Mouse (Mus musculus) spleen, adult 2 months (tissue): ENCODE results near the gene Dvl2. TPM values are rescaled to one million over a fixed set of nuclear protein-coding genes. Genes with fewer than 3 reads are reported as not detected.

Source experiments
- DNase-seq, 2 experiments: peaks; one replicate each; pipeline versions ENCODE4 v3.0.0 to v3.0.0-alpha.2; 2012 to 2021; ENCODE audit warnings: low spot score in 2 of 2, low read depth in 1 of 2
- H3K27ac ChIP-seq: fragments of 200-500 bp; 2 replicates; pipeline ENCODE4 v1.5.1; 2012; ENCODE audit warnings: low read length, inconsistent platforms; ENCODE audit not compliant: insufficient read depth
- H3K27me3 ChIP-seq: fragments of 200-500 bp; 2 replicates; pipeline ENCODE4 v1.6.1; 2012; ENCODE audit warnings: mild to moderate bottlenecking, moderate library complexity, low read length, inconsistent platforms; ENCODE audit not compliant: control insufficient read depth, insufficient read depth
- H3K36me3 ChIP-seq: fragments of 200-500 bp; 2 replicates; pipeline ENCODE4 v1.6.1; 2012; ENCODE audit warnings: mild to moderate bottlenecking, low read length, inconsistent platforms; ENCODE audit not compliant: control insufficient read depth, insufficient read depth
- H3K4me1 ChIP-seq: fragments of 200-500 bp; 2 replicates; pipeline ENCODE4 v1.6.1; 2011; ENCODE audit warnings: inconsistent platforms; ENCODE audit not compliant: control insufficient read depth, insufficient read depth, insufficient read length
- H3K4me3 ChIP-seq: fragments of 200-500 bp; 2 replicates; pipeline ENCODE4 v1.5.1; 2011; ENCODE audit warnings: mild to moderate bottlenecking, inconsistent platforms; ENCODE audit not compliant: insufficient read depth, insufficient read length; ENCODE audit errors: extremely low read depth
- CTCF ChIP-seq: fragments of 200-500 bp; IDR thresholded peaks from 2 replicates; pipeline ENCODE4 v1.5.1; 2011; ENCODE audit warnings: mild to moderate bottlenecking, inconsistent platforms; ENCODE audit not compliant: insufficient read depth, insufficient read length, insufficient replicate concordance; ENCODE audit errors: extremely low read depth
- POLR2A ChIP-seq: fragments of 200-500 bp; IDR thresholded peaks from 2 replicates; pipeline ENCODE4 v1.6.1; 2011; ENCODE audit warnings: low read depth, low read length, inconsistent platforms
- WGBS: fragments of 180-500 bp; shearing (Covaris S2); methylation state at CpG from one replicate; pipeline ENCODE4 v1.1.7; 2018; 5-methylcytosine and 5-hydroxymethylcytosine counted together
- polyA plus RNA-seq: library from polyadenylated mRNA; depleted of rRNA; stranded (reverse); fragments of >200 nt; gene quantifications from 2 replicates; pipeline ENCODE4 v1.2.3, GENCODE M21; 2012

The Dvl2 gene
- polyA plus RNA-seq, 1 experiment = 22.3 TPM

- no peak for TF ChIP-seq CTCF
- TF ChIP-seq POLR2A = peak; percentile 59
- Histone ChIP-seq H3K4me1 (peaks cover 7% of the 10 kb centered on the region; the same call in 1 of the 2 replicates), H3K27ac (peak within 1 kb of the TSS; percentile 91), H3K27me3 (no peaks in the 10 kb centered on the region), H3K4me3 (peak within 1 kb of the TSS; percentile 63), H3K36me3 (peaks cover 20% of the 10 kb centered on the region)
- WGBS = under 1% methylated on average over 40 of the region's 40 CpGs
- DNase-seq = peak; percentile 92 to 97
Observed at GRCm38 (mm10) chr11:69990850-69991691, 9.3 kb upstream of the Dvl2 start, which contains the start of gene Gabarap. Gene Gabarap, plus strand, starts transcription at chr11:69991143.

GRCm38 (mm10) chr11:69991711-69992110 is 8.7 kb upstream of the Dvl2 start:
- H3K36me3 ChIP-seq = peaks cover 19% of the 10 kb centered on the region
- under 1% methylated on average over 15 of the region's 15 CpGs for WGBS
- peak overlapping the region; percentile 63 for H3K4me3 ChIP-seq

GRCm38 (mm10) chr11:69992396-69992795 is 8.0 kb upstream of the Dvl2 start:
- Histone ChIP-seq H3K27me3 (no peaks in the 10 kb centered on the region), H3K36me3 (peaks cover 17% of the 10 kb centered on the region), H3K4me3 (peak overlapping the region; percentile 37; the same call in 1 of the 2 replicates), H3K27ac (no peak overlapping the region), H3K4me1 (peaks cover 7% of the 10 kb centered on the region; the same call in 1 of the 2 replicates)
- WGBS = 75% methylated on average over 10 of the region's 10 CpGs
- TF ChIP-seq CTCF (no peak), POLR2A (no peak)
- no peak for DNase-seq

More at GRCm38 (mm10) chr11:69991711-69992110, 8.7 kb upstream of the Dvl2 start:
- DNase-seq = no peak
- Histone ChIP-seq H3K4me1 (peaks cover 7% of the 10 kb centered on the region; the same call in 1 of the 2 replicates), H3K27me3 (no peaks in the 10 kb centered on the region), H3K27ac (peak overlapping the region; percentile 81)
- TF ChIP-seq CTCF (no peak), POLR2A (no peak)

GRCm38 (mm10) chr11:69992932-69993331 is 7.5 kb upstream of the Dvl2 start:
- Histone ChIP-seq H3K27me3 (no peaks in the 10 kb centered on the region), H3K27ac (no peak overlapping the region), H3K4me3 (no peak overlapping the region), H3K36me3 (peaks cover 17% of the 10 kb centered on the region), H3K4me1 (peaks cover 9% of the 10 kb centered on the region; the same call in 1 of the 2 replicates)
- no peak for DNase-seq
- no peak for TF ChIP-seq POLR2A
- no peak for TF ChIP-seq CTCF
- 91% methylated on average over 3 of the region's 3 CpGs for WGBS

- no peak overlapping the region for H3K27ac ChIP-seq
Observed at GRCm38 (mm10) chr11:69994401-69995090, 5.8 kb upstream of the Dvl2 start.

GRCm38 (mm10) chr11:69995391-69995960 is 4.9 kb upstream of the Dvl2 start, which contains the start of gene Phf23:
Gene Phf23, plus strand, starts transcription at chr11:69995777.
- DNase-seq = peak; percentile 97 to 98
- peaks cover 9% of the 10 kb centered on the region; the same call in 1 of the 2 replicates for H3K4me1 ChIP-seq
- peak within 1 kb of the TSS; percentile 92 for H3K27ac ChIP-seq
- H3K36me3 ChIP-seq = peaks cover 30% of the 10 kb centered on the region
- WGBS = 2% methylated on average over 36 of the region's 36 CpGs
- H3K4me3 ChIP-seq = peak within 1 kb of the TSS; percentile 91
- TF ChIP-seq POLR2A (peak; percentile 25; the same call in 1 of the 2 replicates), CTCF (peak; percentile 11; the same call in 1 of the 2 replicates)
- no peaks in the 10 kb centered on the region for H3K27me3 ChIP-seq

More at GRCm38 (mm10) chr11:69994401-69995090, 5.8 kb upstream of the Dvl2 start:
- Histone ChIP-seq H3K36me3 (peaks cover 30% of the 10 kb centered on the region), H3K4me1 (peaks cover 9% of the 10 kb centered on the region; the same call in 1 of the 2 replicates), H3K27me3 (no peaks in the 10 kb centered on the region), H3K4me3 (no peak overlapping the region)
- no peak for DNase-seq
- TF ChIP-seq CTCF = no peak
- TF ChIP-seq POLR2A = no peak
- WGBS = 85% methylated on average over 11 of the region's 11 CpGs
